Mouse (Mus musculus): ENCODE measurements around the gene Ptbp3. TPM values are rescaled to one million over a fixed set of nuclear protein-coding genes. Genes with fewer than 3 reads are reported as not detected.

The Ptbp3 gene
- 21.5 and 22.2 TPM in 2 replicates for polyA plus RNA-seq (2015; fragmentation: Nextera tagmentation; extraction: Ambion mirVana)

- WGBS = under 1% methylated on average over 57 of the region's 83 CpGs
- peak within 1 kb of the TSS; percentile 77 for H3K4me2 ChIP-seq
- no peaks in the 10 kb centered on the region for H3K36me3 ChIP-seq
- no peaks in the 10 kb centered on the region for H3K9me3 ChIP-seq
- peak within 1 kb of the TSS; percentile 87 for H3K4me3 ChIP-seq
- no peaks in the 10 kb centered on the region for H3K27me3 ChIP-seq
- peak within 1 kb of the TSS; percentile 94 for H3K27ac ChIP-seq
- peak; percentile 93 for ATAC-seq (ENCODE audit: low FRiP score)
- peaks cover 23% of the 10 kb centered on the region for H3K4me1 ChIP-seq (replicated peaks)
- peak within 1 kb of the TSS; percentile 91 for H3K9ac ChIP-seq
Measured at GRCm38 (mm10) chr4:59549175-59549976, at the start of gene Ptbp3. Gene Ptbp3, minus strand, starts transcription at chr4:59549364.

GRCm38 (mm10) chr4:59596556-59596955 is 47.4 kb upstream of the Ptbp3 start:
- H3K4me3 ChIP-seq = no peak overlapping the region
- no peak overlapping the region for H3K9ac ChIP-seq
- H3K9me3 ChIP-seq = no peaks in the 10 kb centered on the region
- H3K27me3 ChIP-seq = no peaks in the 10 kb centered on the region
- H3K36me3 ChIP-seq = peaks cover 39% of the 10 kb centered on the region
- H3K4me1 ChIP-seq (replicated peaks) = no peaks in the 10 kb centered on the region
- WGBS = 89% methylated on average over 2 of the region's 2 CpGs
- no peak overlapping the region for H3K4me2 ChIP-seq
- ATAC-seq (ENCODE audit: low FRiP score) = no peak
- H3K27ac ChIP-seq = no peak overlapping the region

GRCm38 (mm10) chr4:59594614-59595013 is 45.5 kb upstream of the Ptbp3 start:
- H3K9ac ChIP-seq = no peak overlapping the region
- no peaks in the 10 kb centered on the region for H3K4me1 ChIP-seq (replicated peaks)
- peaks cover 31% of the 10 kb centered on the region for H3K36me3 ChIP-seq
- no peak overlapping the region for H3K4me3 ChIP-seq
- no peaks in the 10 kb centered on the region for H3K9me3 ChIP-seq
- ATAC-seq (ENCODE audit: low FRiP score) = no peak
- no peak overlapping the region for H3K27ac ChIP-seq
- WGBS = 71% methylated on average over 2 of the region's 2 CpGs
- H3K27me3 ChIP-seq = no peaks in the 10 kb centered on the region
- no peak overlapping the region for H3K4me2 ChIP-seq

GRCm38 (mm10) chr4:59587872-59588226 is 38.7 kb upstream of the Ptbp3 start:
- no peak overlapping the region for H3K9ac ChIP-seq
- H3K36me3 ChIP-seq = no peaks in the 10 kb centered on the region
- no peak overlapping the region for H3K4me2 ChIP-seq
- no peaks in the 10 kb centered on the region; the same call in 1 of the 2 replicates for H3K4me1 ChIP-seq (replicated peaks)
- no peak for ATAC-seq (ENCODE audit: low FRiP score)
- no peak overlapping the region for H3K4me3 ChIP-seq
- H3K27ac ChIP-seq = no peak overlapping the region
- no peaks in the 10 kb centered on the region for H3K9me3 ChIP-seq
- 95% methylated on average over 1 of the region's 1 CpGs for WGBS
- no peaks in the 10 kb centered on the region for H3K27me3 ChIP-seq

- H3K27me3 ChIP-seq = no peaks in the 10 kb centered on the region
- no peak overlapping the region for H3K27ac ChIP-seq
- H3K4me2 ChIP-seq = no peak overlapping the region
- H3K4me3 ChIP-seq = no peak overlapping the region
- H3K4me1 ChIP-seq (replicated peaks) = peaks cover 3% of the 10 kb centered on the region
- no peaks in the 10 kb centered on the region for H3K36me3 ChIP-seq
- no peak for ATAC-seq (ENCODE audit: low FRiP score)
- H3K9me3 ChIP-seq = no peaks in the 10 kb centered on the region
- H3K9ac ChIP-seq = no peak overlapping the region
- 91% methylated on average over 2 of the region's 2 CpGs for WGBS
Measured at GRCm38 (mm10) chr4:59587215-59587871, 38.2 kb upstream of the Ptbp3 start.

DNA sequence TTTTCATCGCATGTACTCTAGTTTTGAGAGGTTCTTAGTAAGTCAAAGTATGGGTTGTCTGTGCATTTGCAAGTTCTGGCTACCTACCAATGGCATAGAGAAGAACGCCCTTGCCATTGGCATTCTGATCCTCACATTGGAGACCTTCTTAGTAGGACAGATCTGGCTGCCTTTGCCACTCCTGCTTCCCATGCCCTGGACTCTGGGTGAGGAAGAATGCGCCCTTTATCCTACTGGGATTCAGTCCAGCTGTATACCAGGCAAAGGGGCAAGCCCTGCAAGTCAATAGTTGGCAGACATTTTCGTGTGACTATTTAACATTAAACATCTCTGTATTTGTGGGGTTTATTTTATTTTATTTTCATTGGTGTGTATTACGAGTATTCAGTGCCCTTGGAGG is 35.9 kb upstream of the Ptbp3 start:
- 82% methylated on average over 5 of the region's 5 CpGs for WGBS
- H3K27ac ChIP-seq = no peak overlapping the region
- no peaks in the 10 kb centered on the region for H3K9me3 ChIP-seq
- peaks cover 12% of the 10 kb centered on the region for H3K4me1 ChIP-seq (replicated peaks)
- no peak for ATAC-seq (ENCODE audit: low FRiP score)
- no peak overlapping the region for H3K4me2 ChIP-seq
- no peaks in the 10 kb centered on the region for H3K27me3 ChIP-seq
- no peak overlapping the region for H3K4me3 ChIP-seq
- no peaks in the 10 kb centered on the region for H3K36me3 ChIP-seq
- H3K9ac ChIP-seq = no peak overlapping the region

DNA sequence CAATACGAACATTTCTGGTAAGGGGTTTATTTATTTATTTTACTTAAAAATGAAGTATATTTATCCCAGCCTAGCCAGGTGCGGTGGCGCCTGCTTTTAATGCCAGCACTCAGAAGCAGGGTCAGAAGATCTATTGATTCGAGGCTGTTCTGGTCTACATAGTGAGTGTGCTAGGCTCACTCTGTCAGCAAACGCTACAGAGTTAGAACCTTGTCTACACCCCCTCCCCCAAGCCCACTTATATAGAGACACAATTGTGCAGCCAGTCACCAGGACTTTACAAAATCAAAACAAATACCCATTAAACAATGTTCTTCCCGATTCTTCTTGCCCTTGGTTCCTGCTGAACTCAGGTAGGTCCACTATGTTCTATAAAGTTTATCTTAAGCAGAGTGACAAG is 33.0 kb upstream of the Ptbp3 start:
- Histone ChIP-seq H3K9ac (peak overlapping the region; percentile 82; the same call in 1 of the 2 replicates), H3K27ac (no peak overlapping the region), H3K4me3 (peak overlapping the region; percentile 71), H3K4me2 (peak overlapping the region; percentile 73), H3K36me3 (no peaks in the 10 kb centered on the region), H3K4me1 (replicated peaks) (peaks cover 22% of the 10 kb centered on the region), H3K9me3 (no peaks in the 10 kb centered on the region), H3K27me3 (no peaks in the 10 kb centered on the region)
- 35% methylated on average over 6 of the region's 6 CpGs for WGBS
- no peak for ATAC-seq (ENCODE audit: low FRiP score)

- peak within 1 kb of the TSS; percentile 71 for H3K4me3 ChIP-seq
- H3K9me3 ChIP-seq = no peaks in the 10 kb centered on the region
- WGBS = under 1% methylated on average over 61 of the region's 61 CpGs
Measured at GRCm38 (mm10) chr4:59581314-59582185, 32.4 kb upstream of the Ptbp3 start, which contains the start of gene Hsdl2. Gene Hsdl2, plus strand, starts transcription at chr4:59581563.

DNA sequence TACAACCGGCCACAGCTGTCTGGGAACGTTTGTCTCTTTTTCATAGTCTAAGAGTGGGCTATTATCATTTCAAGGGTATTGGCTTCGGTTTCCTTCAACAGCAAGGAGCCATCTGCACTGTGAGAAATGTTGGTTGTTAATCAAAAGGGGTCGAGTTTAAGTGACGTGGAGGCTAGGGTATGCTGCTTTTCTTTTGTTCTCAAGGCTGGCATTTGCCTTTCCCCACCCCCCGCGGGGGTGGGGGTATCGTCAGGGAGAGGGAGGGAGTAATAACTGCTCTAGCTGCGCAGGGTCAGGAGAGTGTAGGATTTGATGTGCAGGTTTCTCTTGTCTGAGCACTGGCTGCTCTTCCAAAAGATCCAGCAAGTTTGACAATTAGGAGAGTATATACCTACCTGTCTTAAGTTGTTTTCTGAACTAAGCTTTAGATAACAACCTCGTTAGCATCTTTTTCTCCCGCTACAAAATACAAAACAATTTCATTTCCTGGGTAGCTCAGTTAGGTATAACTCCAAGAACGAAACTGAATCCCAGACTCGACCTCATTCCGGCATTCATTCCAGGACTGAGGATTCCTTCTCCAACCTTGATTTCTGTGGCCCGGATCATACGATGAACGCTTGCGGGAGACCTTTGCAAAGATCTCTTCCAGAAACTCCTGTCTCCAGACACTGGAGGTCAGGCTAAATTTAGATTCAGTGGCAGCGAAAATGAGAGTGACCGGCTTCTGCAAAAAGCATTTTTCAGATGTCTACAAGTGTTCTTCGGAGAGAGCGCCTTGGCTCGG is 31.5 kb upstream of the Ptbp3 start:
- peak; percentile 66 for ATAC-seq (ENCODE audit: low FRiP score)
- under 1% methylated on average over 23 of the region's 23 CpGs for WGBS
- H3K27me3 ChIP-seq = no peaks in the 10 kb centered on the region
- H3K27ac ChIP-seq = peak overlapping the region; percentile 95
- H3K4me2 ChIP-seq = peak overlapping the region; percentile 73
- no peaks in the 10 kb centered on the region for H3K9me3 ChIP-seq
- no peaks in the 10 kb centered on the region for H3K36me3 ChIP-seq
- H3K9ac ChIP-seq = peak overlapping the region; percentile 82
- peak overlapping the region; percentile 71 for H3K4me3 ChIP-seq
- peaks cover 22% of the 10 kb centered on the region for H3K4me1 ChIP-seq (replicated peaks)

More at GRCm38 (mm10) chr4:59581314-59582185, 32.4 kb upstream of the Ptbp3 start, which contains the start of gene Hsdl2:
- peak within 1 kb of the TSS; percentile 82 for H3K9ac ChIP-seq
- H3K4me1 ChIP-seq (replicated peaks) = peaks cover 22% of the 10 kb centered on the region
- peak within 1 kb of the TSS; percentile 95 for H3K27ac ChIP-seq
- H3K36me3 ChIP-seq = no peaks in the 10 kb centered on the region
- no peaks in the 10 kb centered on the region for H3K27me3 ChIP-seq
- peak; percentile 96 for ATAC-seq (ENCODE audit: low FRiP score)
- peak within 1 kb of the TSS; percentile 73 for H3K4me2 ChIP-seq

- ATAC-seq (ENCODE audit: low FRiP score) = no peak
- Histone ChIP-seq H3K4me1 (replicated peaks) (peaks cover 12% of the 10 kb centered on the region), H3K4me2 (no peak overlapping the region), H3K27ac (no peak overlapping the region), H3K36me3 (no peaks in the 10 kb centered on the region), H3K4me3 (no peak overlapping the region), H3K9me3 (no peaks in the 10 kb centered on the region), H3K27me3 (no peaks in the 10 kb centered on the region), H3K9ac (no peak overlapping the region)
- 89% methylated on average over 11 of the region's 11 CpGs for WGBS
Measured at GRCm38 (mm10) chr4:59575184-59575958, 26.2 kb upstream of the Ptbp3 start.
